Mouse (Mus musculus): ENCODE data around the gene Anpep.
A peak's percentile ranks its signal among the peaks of the same experiment; 100 is the strongest.
"Not testable (repeated sequence)": the region's sequence is repeated elsewhere in the genome, so short reads cannot be mapped to it uniquely, and the experiment has no call there.

Anpep gene

DNA sequence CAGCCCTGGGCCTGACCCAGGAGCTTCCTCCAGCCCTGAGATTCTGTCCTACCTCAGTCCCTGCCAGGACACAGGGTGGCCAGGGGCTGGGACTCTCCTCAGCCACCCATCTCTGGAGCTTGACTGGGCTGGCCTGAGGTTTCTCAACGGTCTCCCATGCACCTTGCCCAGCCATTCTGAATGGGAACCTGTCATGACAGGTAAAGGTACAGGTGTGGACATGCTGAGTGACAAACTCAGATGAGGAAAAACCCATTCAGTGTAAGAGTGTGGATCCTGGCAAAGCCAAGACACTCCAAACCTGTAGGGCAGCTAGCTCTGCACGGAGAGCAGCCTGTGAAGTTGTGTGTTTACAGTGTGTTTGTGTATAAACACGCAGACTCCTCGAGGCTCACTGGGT lies 60.5 kb downstream of the Anpep start:
- H3K27me3 ChIP-seq (ENCODE audit: insufficient read depth, low read length), result peaks cover 62% of the 10 kb centered on the region
- H3K4me3 ChIP-seq (replicated peaks; ENCODE audit: low read length), result no peak overlapping the region
- no peaks in the 10 kb centered on the region for H3K36me3 ChIP-seq (ENCODE audit: insufficient read depth, low read length)
- peaks cover 16% of the 10 kb centered on the region for H3K4me1 ChIP-seq (replicated peaks; ENCODE audit: low read depth, low read length)
- TF ChIP-seq NANOG (IDR thresholded peaks at IDR 0.05; ENCODE audit: borderline replicate concordance, low read length), result no peak
- H3K9me3 ChIP-seq (ENCODE audit: low read length), result no peaks in the 10 kb centered on the region

DNA sequence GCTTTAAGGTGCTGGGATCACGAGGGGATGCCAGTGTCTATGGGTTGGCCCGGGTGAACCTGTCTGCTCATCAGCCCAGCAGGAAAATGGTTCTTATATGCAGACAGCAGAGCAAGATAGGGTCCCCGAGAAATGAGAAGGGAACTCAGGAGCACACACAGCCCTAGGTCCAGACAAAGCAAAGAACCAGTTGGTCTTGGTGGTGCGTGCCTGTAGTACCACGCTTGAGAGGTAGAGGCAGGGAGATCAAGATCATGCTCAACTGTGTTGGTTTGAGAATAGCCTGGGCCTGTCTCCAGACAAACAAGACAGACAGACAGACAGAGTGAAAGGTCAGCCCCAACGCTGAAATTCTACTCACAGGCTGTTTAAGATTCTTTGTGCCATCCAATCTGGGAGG lies 61.4 kb downstream of the Anpep start:
- no peaks in the 10 kb centered on the region for H3K36me3 ChIP-seq (ENCODE audit: insufficient read depth, low read length)
- H3K27me3 ChIP-seq (ENCODE audit: insufficient read depth, low read length), result peaks cover 65% of the 10 kb centered on the region
- no peak overlapping the region for H3K4me3 ChIP-seq (replicated peaks; ENCODE audit: low read length)
- peak; percentile 13; the same call in 1 of the 2 replicates for TF ChIP-seq CTCF (conservative IDR thresholded peaks at IDR 0.05; ENCODE audit: low read length)
- no peak for TF ChIP-seq NANOG (IDR thresholded peaks at IDR 0.05; ENCODE audit: borderline replicate concordance, low read length)
- TF ChIP-seq POU5F1 (IDR thresholded peaks at IDR 0.05; ENCODE audit: borderline replicate concordance, low read length), result no peak
- H3K4me1 ChIP-seq (replicated peaks; ENCODE audit: low read depth, low read length), result peaks cover 16% of the 10 kb centered on the region
- H3K9me3 ChIP-seq (ENCODE audit: low read length), result no peaks in the 10 kb centered on the region

DNA sequence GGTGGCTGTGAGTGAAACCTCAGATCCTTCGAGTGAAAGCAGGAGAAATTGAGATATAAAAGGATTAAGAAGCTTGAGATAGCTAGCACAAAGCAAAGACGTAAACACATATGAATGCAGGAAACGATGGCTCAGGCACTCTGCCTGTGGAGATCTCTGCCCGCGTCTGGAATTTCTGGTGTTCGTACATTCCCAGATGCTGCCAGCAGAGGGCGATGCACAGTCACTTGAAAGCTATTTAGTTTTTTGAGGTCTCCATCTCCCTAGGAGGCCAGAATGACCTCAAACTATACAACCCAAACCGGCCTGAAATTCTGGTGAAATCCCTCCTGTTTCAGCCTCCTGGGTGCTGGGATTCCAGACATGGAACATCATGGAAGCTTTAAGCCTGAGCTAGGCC lies 61.8 kb downstream of the Anpep start:
- Histone ChIP-seq H3K36me3 (ENCODE audit: insufficient read depth, low read length) (no peaks in the 10 kb centered on the region), H3K4me1 (replicated peaks; ENCODE audit: low read depth, low read length) (peaks cover 16% of the 10 kb centered on the region), H3K4me3 (replicated peaks; ENCODE audit: low read length) (no peak overlapping the region), H3K27me3 (ENCODE audit: insufficient read depth, low read length) (peaks cover 69% of the 10 kb centered on the region), H3K9me3 (ENCODE audit: low read length) (no peaks in the 10 kb centered on the region)
- TF ChIP-seq CTCF (conservative IDR thresholded peaks at IDR 0.05; ENCODE audit: low read length), result peak; percentile 68
- no peak for TF ChIP-seq POU5F1 (IDR thresholded peaks at IDR 0.05; ENCODE audit: borderline replicate concordance, low read length)

DNA sequence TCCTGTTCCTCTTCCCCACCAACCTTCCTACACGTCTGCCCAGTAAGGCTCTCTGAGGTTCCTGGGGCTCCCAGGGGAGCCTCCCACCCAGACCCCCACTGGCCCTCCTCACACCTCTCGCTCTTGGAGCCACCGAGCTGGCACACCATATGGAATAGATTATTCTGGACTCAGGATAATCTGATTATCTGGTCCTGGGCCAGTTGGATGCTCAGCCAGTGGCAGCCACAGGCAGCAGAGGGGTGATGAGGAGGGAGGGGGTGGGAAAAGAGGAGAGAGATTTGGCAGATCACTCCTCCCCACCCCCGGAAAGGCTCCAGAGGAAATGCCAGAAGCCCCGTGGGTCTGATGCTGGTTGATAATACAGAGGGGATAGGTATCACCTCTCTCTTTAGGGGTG lies 62.3 kb downstream of the Anpep start:
- Histone ChIP-seq H3K4me3 (replicated peaks; ENCODE audit: low read length) (no peak overlapping the region), H3K9me3 (ENCODE audit: low read length) (no peaks in the 10 kb centered on the region), H3K4me1 (replicated peaks; ENCODE audit: low read depth, low read length) (peaks cover 17% of the 10 kb centered on the region), H3K36me3 (ENCODE audit: insufficient read depth, low read length) (no peaks in the 10 kb centered on the region), H3K27me3 (ENCODE audit: insufficient read depth, low read length) (peaks cover 74% of the 10 kb centered on the region)
- no peak for TF ChIP-seq CTCF (conservative IDR thresholded peaks at IDR 0.05; ENCODE audit: low read length)
- TF ChIP-seq NANOG (IDR thresholded peaks at IDR 0.05; ENCODE audit: borderline replicate concordance, low read length), result no peak
- TF ChIP-seq POU5F1 (IDR thresholded peaks at IDR 0.05; ENCODE audit: borderline replicate concordance, low read length), result no peak

DNA sequence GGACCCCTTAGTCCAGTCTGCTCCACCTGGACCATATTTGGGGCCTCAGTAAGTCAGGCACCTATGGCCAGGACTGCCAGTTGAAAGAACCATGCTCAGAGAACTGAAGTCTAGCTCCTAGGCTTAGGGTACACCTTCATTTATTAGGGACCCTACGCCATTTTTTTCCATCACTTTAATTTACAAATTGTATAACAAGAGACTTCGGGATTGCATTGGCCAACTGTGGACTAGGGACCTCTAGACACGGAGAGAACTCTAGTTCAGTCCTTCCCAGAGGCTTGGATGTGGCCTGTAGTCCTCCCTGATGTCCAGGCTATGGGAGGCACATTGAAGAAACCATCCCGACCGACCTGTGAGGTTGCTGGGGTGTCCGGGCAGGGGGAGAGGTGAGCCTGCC lies 67.2 kb downstream of the Anpep start, which contains the start of gene Mesp1:
Gene Mesp1 (minus strand): TSS at position 101 of the 400 bp plus-strand sequence.
- no peak for TF ChIP-seq POU5F1 (IDR thresholded peaks at IDR 0.05; ENCODE audit: borderline replicate concordance, low read length)
- no peak for TF ChIP-seq CTCF (conservative IDR thresholded peaks at IDR 0.05; ENCODE audit: low read length)
- no peak for TF ChIP-seq NANOG (IDR thresholded peaks at IDR 0.05; ENCODE audit: borderline replicate concordance, low read length)
- Histone ChIP-seq H3K4me1 (replicated peaks; ENCODE audit: low read depth, low read length) (peaks cover 34% of the 10 kb centered on the region), H3K27me3 (ENCODE audit: insufficient read depth, low read length) (peaks cover 87% of the 10 kb centered on the region), H3K36me3 (ENCODE audit: insufficient read depth, low read length) (no peaks in the 10 kb centered on the region), H3K4me3 (replicated peaks; ENCODE audit: low read length) (peak within 1 kb of the TSS; percentile 82), H3K9me3 (ENCODE audit: low read length) (no peaks in the 10 kb centered on the region)

DNA sequence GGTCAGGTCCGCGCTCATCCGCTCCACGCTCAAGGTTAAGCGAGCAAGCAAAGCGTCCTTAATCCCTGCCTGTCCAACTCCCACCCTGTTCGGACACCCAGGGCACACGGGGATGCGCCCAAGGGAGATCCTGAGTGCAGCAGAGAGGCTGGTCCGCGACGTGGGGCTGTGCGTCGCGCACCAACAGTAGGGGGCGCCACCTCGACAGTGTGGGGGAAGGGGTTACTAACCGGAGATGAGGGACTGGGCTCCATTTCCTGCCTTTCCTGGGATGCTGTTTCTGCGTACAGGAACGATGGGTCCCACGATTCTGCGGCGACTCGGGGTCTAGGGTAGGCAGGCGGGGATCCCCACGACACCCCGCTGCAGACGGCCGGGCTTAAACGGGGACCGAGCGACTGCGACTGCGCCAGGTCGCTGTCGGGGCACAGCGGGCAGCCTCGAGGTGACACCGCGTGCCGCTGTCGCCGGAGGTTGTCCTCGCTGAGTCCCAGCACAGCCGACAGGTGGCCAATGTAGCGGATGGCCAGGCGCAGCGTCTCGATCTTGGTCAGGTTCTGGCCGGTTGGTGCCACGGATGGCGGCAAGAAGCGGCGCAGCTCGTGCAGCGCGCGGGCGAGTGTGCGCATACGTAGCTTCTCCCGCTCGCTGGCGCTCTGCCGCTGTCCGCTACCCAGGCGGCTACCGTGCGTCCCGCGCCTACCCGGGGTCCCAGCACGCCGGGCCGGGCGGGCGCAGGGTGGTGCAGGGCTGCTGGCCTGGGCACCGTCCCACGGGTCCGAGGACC lies 68.0 kb downstream of the Anpep start:
- peak overlapping the region; percentile 82 for H3K4me3 ChIP-seq (replicated peaks; ENCODE audit: low read length)
- no peaks in the 10 kb centered on the region for H3K9me3 ChIP-seq (ENCODE audit: low read length)
- H3K4me1 ChIP-seq (replicated peaks; ENCODE audit: low read depth, low read length), result peaks cover 39% of the 10 kb centered on the region
- peaks cover 88% of the 10 kb centered on the region for H3K27me3 ChIP-seq (ENCODE audit: insufficient read depth, low read length)
- H3K36me3 ChIP-seq (ENCODE audit: insufficient read depth, low read length), result no peaks in the 10 kb centered on the region
- TF ChIP-seq CTCF (conservative IDR thresholded peaks at IDR 0.05; ENCODE audit: low read length), result peak; percentile 85
- no peak for TF ChIP-seq POU5F1 (IDR thresholded peaks at IDR 0.05; ENCODE audit: borderline replicate concordance, low read length)
- TF ChIP-seq NANOG (IDR thresholded peaks at IDR 0.05; ENCODE audit: borderline replicate concordance, low read length), result no peak

DNA sequence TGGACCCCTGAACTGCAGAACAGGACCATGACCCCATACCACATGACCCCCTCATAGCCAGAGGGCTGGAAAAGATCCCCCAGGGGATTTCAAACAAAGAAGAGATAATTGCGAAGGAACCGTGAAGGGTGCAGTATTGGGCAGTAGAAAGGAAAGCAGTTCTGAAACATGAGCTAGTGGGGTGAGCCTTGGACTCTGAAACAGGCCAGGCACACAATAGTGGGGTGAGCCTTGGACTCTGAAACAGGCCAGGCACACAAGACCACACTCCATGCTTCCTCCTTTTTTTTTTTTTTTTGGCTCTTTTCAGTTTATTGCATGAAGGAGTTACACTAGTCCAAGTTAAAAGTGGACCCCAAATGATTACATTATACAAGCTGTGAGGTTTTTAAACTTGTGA lies 71.0 kb downstream of the Anpep start:
- H3K4me3 ChIP-seq (replicated peaks; ENCODE audit: low read length); H3K36me3 ChIP-seq (ENCODE audit: insufficient read depth, low read length); H3K9me3 ChIP-seq (ENCODE audit: low read length): not testable (repeated sequence)
- peaks cover 79% of the 10 kb centered on the region for H3K27me3 ChIP-seq (ENCODE audit: insufficient read depth, low read length)
- H3K4me1 ChIP-seq (replicated peaks; ENCODE audit: low read depth, low read length), result peaks cover 51% of the 10 kb centered on the region

DNA sequence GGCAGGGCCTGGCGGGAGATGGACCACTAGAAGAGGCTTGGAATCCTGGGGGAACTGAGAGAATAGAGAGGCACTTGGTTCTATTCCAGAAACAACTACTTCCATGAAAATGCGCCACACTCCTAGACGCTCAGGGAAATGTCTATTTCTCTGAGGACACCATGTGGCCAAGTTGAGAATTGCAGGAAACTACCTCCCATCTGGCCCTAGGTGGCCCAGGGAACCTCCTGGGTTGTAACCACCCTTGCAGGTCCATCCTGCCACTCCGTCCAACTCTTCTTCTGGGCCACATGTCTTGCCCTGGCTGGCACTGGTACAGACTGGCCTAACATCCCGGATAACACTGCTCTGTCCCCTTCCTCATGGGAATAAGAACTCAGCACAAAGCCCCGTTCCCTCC lies 74.6 kb downstream of the Anpep start:
- Histone ChIP-seq H3K36me3 (ENCODE audit: insufficient read depth, low read length) (no peaks in the 10 kb centered on the region), H3K9me3 (ENCODE audit: low read length) (no peaks in the 10 kb centered on the region), H3K27me3 (ENCODE audit: insufficient read depth, low read length) (peaks cover 44% of the 10 kb centered on the region), H3K4me3 (replicated peaks; ENCODE audit: low read length) (peak overlapping the region; percentile 43), H3K4me1 (replicated peaks; ENCODE audit: low read depth, low read length) (peaks cover 37% of the 10 kb centered on the region)
- TF ChIP-seq NANOG (IDR thresholded peaks at IDR 0.05; ENCODE audit: borderline replicate concordance, low read length), result no peak
- TF ChIP-seq CTCF (conservative IDR thresholded peaks at IDR 0.05; ENCODE audit: low read length), result peak; percentile 73

DNA sequence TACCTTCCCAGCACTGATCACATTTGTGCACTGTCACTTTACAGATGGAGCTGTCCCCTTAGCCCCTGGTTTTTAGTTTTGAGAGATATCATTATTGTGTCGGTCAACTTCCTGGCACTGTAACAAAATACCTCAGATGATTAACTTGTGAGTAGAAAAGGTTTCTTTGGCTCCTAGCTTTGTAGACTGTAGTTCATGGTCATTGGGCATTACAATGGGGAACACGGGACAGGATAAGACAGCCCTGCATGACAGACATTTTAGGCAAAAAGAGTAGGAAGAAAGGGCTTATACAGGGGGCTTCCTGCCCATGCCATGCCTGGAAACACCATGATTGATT lies 78.4 kb downstream of the Anpep start:
- peaks cover 24% of the 10 kb centered on the region for H3K4me1 ChIP-seq (replicated peaks; ENCODE audit: low read depth, low read length)
- H3K36me3 ChIP-seq (ENCODE audit: insufficient read depth, low read length), result no peaks in the 10 kb centered on the region
- H3K9me3 ChIP-seq (ENCODE audit: low read length), result no peaks in the 10 kb centered on the region
- H3K4me3 ChIP-seq (replicated peaks; ENCODE audit: low read length), result no peak overlapping the region
- H3K27me3 ChIP-seq (ENCODE audit: insufficient read depth, low read length), result peaks cover 20% of the 10 kb centered on the region
- no peak for TF ChIP-seq CTCF (conservative IDR thresholded peaks at IDR 0.05; ENCODE audit: low read length)
- TF ChIP-seq NANOG (IDR thresholded peaks at IDR 0.05; ENCODE audit: borderline replicate concordance, low read length), result no peak
- TF ChIP-seq POU5F1 (IDR thresholded peaks at IDR 0.05; ENCODE audit: borderline replicate concordance, low read length), result no peak

All from E14TG2a.4 (cell line).